ENCODE assay signal across 8 mouse cellular contexts in genomic region chr17:49171252-49172047, GRCm38 (mm10).
DNase-seq lines count a peak whose midpoint lies in the region; ATAC-seq lines count a peak whose summit lies in the region.

No protein-coding gene starts in this region.

- peak overlapping the region; percentile 68 for H3K4me2 ChIP-seq in heart, embryonic 16.5 days (ENCODE audit: low read depth, low read length)
- H3K4me2 ChIP-seq in limb, embryonic 12.5 days: peak overlapping the region; percentile 85
- H3K4me2 ChIP-seq in midbrain, embryonic 13.5 days (replicated peaks): peak overlapping the region; percentile 73

- no peaks in the 10 kb centered on the region for H3K36me3 ChIP-seq in embryonic facial prominence, embryonic 10.5 days (replicated peaks)
- no peaks in the 10 kb centered on the region for H3K36me3 ChIP-seq in heart, embryonic 16.5 days (ENCODE audit: control insufficient read depth, insufficient read depth)
- H3K36me3 ChIP-seq in limb, embryonic 12.5 days: no peaks in the 10 kb centered on the region
- H3K36me3 ChIP-seq in midbrain, embryonic 13.5 days: no peaks in the 10 kb centered on the region

- H3K27ac ChIP-seq in embryonic facial prominence, embryonic 10.5 days (replicated peaks): no peak overlapping the region
- H3K27ac ChIP-seq in heart, embryonic 16.5 days (ENCODE audit: low read length): no peak overlapping the region
- H3K27ac ChIP-seq in limb, embryonic 12.5 days: no peak overlapping the region
- H3K27ac ChIP-seq in midbrain, embryonic 13.5 days: no peak overlapping the region

- no peaks in the 10 kb centered on the region for H3K9me3 ChIP-seq in embryonic facial prominence, embryonic 10.5 days
- H3K9me3 ChIP-seq in heart, embryonic 16.5 days (replicated peaks; ENCODE audit: control insufficient read depth, low read length): no peaks in the 10 kb centered on the region
- H3K9me3 ChIP-seq in limb, embryonic 12.5 days: no peaks in the 10 kb centered on the region
- no peaks in the 10 kb centered on the region for H3K9me3 ChIP-seq in midbrain, embryonic 13.5 days

- H3K9ac ChIP-seq in heart, embryonic 16.5 days (ENCODE audit: low read length): no peak overlapping the region
- peak overlapping the region; percentile 45; the same call in 1 of the 2 replicates for H3K9ac ChIP-seq in limb, embryonic 12.5 days (replicated peaks)
- H3K9ac ChIP-seq in midbrain, embryonic 13.5 days (replicated peaks): peak overlapping the region; percentile 54; the same call in 1 of the 2 replicates

- ATAC-seq in heart, embryonic 16.5 days (replicated peaks; ENCODE audit: extremely low read depth, insufficient read depth, low FRiP score): 0 out of 2 replicates have a peak, but pooled peaks have one; percentile 45
- peak; percentile 31; the same call in 1 of the 2 replicates for ATAC-seq in limb, embryonic 12.5 days (ENCODE audit: insufficient number of reproducible peaks, insufficient read depth, low FRiP score, low TSS enrichment, low read depth)
- ATAC-seq in midbrain, embryonic 13.5 days: peak; percentile 59

- DNase-seq in ovary, postnatal 14 days (ENCODE audit: low spot score): peak; percentile 30
- DNase-seq in ovary, adult 18-20 months (ENCODE audit: low spot score): no peak
- peak; percentile 52 for DNase-seq in embryonic facial prominence, embryonic 10.5 days (ENCODE audit: low spot score)
- DNase-seq in thymus, adult 18-20 months: peak; percentile 61 to 65
- DNase-seq in frontal cortex, postnatal 25 days (ENCODE audit: low spot score in 2 of 2): no peak

- H3K4me3 ChIP-seq in embryonic facial prominence, embryonic 10.5 days: peak overlapping the region; percentile 54
- peak overlapping the region; percentile 45 for H3K4me3 ChIP-seq in heart, embryonic 16.5 days (ENCODE audit: low read length)
- H3K4me3 ChIP-seq in limb, embryonic 12.5 days (replicated peaks): peak overlapping the region; percentile 41
- H3K4me3 ChIP-seq in midbrain, embryonic 13.5 days (replicated peaks): peak overlapping the region; percentile 40

- peaks cover 45% of the 10 kb centered on the region for H3K27me3 ChIP-seq in embryonic facial prominence, embryonic 10.5 days (replicated peaks; ENCODE audit: low read depth, poor library complexity, severe bottlenecking)
- H3K27me3 ChIP-seq in heart, embryonic 16.5 days (ENCODE audit: control insufficient read depth, insufficient read depth, low read length): peaks cover 46% of the 10 kb centered on the region
- peaks cover 29% of the 10 kb centered on the region for H3K27me3 ChIP-seq in limb, embryonic 12.5 days
- peaks cover 6% of the 10 kb centered on the region; the same call in 1 of the 2 replicates for H3K27me3 ChIP-seq in midbrain, embryonic 13.5 days

- H3K4me1 ChIP-seq in embryonic facial prominence, embryonic 10.5 days: peaks cover 16% of the 10 kb centered on the region
- H3K4me1 ChIP-seq in heart, embryonic 16.5 days (ENCODE audit: control insufficient read depth, insufficient read depth, low read length): peaks cover 5% of the 10 kb centered on the region; the same call in 1 of the 2 replicates
- peaks cover 20% of the 10 kb centered on the region for H3K4me1 ChIP-seq in limb, embryonic 12.5 days (replicated peaks)
- peaks cover 19% of the 10 kb centered on the region for H3K4me1 ChIP-seq in midbrain, embryonic 13.5 days (replicated peaks)

- 7% methylated on average over 20 of the region's 20 CpGs for WGBS in embryonic facial prominence, embryonic 10.5 days
- WGBS in heart, embryonic 16.5 days: 6% methylated on average over 20 of the region's 20 CpGs
- WGBS in limb, embryonic 12.5 days: 3% methylated on average over 20 of the region's 20 CpGs
- WGBS in midbrain, embryonic 13.5 days: 5% methylated on average over 20 of the region's 20 CpGs

Comparison
In these comparisons a context has a peak if more than half of its experiments do, and no peak if none do; other contexts are left out.
1. DNase-seq: peak in ovary, postnatal 14 days (single experiment), embryonic facial prominence, embryonic 10.5 days (single experiment) and thymus, adult 18-20 months (2 of 2); none in ovary, adult 18-20 months (single experiment) and frontal cortex, postnatal 25 days (0 of 2).
2. Peak in every context shown above with its lines, with median percentiles within 50 percentile points of each other: H3K4me3 ChIP-seq, ATAC-seq and H3K4me2 ChIP-seq.